Mouse (Mus musculus) brain, embryonic 18.5 days (tissue): ENCODE data around the gene Dync1li1.
"Not testable (repeated sequence)": the region's sequence is repeated elsewhere in the genome, so short reads cannot be mapped to it uniquely, and the experiment has no call there.

Experiments
- DNase-seq: peaks from one replicate; pipeline ENCODE4 v3.0.0-alpha.2; 2012; ENCODE audit warnings: low read depth, low spot score

Dync1li1 gene

GRCm38 (mm10) chr9:114673626-114674025, 15.0 kb upstream of the Dync1li1 start:
- DNase-seq, result no peak

GRCm38 (mm10) chr9:114678576-114678975, 10.0 kb upstream of the Dync1li1 start:
- no peak for DNase-seq

GRCm38 (mm10) chr9:114679944-114680343, 8.6 kb upstream of the Dync1li1 start:
- DNase-seq, result no peak

GRCm38 (mm10) chr9:114680531-114680930, 8.1 kb upstream of the Dync1li1 start:
- no peak for DNase-seq

- DNase-seq, result no peak
Observed at GRCm38 (mm10) chr9:114682193-114682592, 6.4 kb upstream of the Dync1li1 start.

- DNase-seq, result no peak
Observed at GRCm38 (mm10) chr9:114686245-114686644, 2.3 kb upstream of the Dync1li1 start.

- no peak for DNase-seq
Observed at GRCm38 (mm10) chr9:114687639-114688038, 951 bp upstream of the Dync1li1 start.

- no peak for DNase-seq
Observed at GRCm38 (mm10) chr9:114688953-114689407, 390 bp downstream of the Dync1li1 start.

- DNase-seq, result no peak
Observed at GRCm38 (mm10) chr9:114690119-114690601, 1.6 kb downstream of the Dync1li1 start.

- no peak for DNase-seq
Observed at GRCm38 (mm10) chr9:114691112-114691511, 2.5 kb downstream of the Dync1li1 start.

- DNase-seq, result not testable (repeated sequence)
Observed at GRCm38 (mm10) chr9:114695662-114696061, 7.1 kb downstream of the Dync1li1 start.

- no peak for DNase-seq
Observed at GRCm38 (mm10) chr9:114697072-114697471, 8.5 kb downstream of the Dync1li1 start.

GRCm38 (mm10) chr9:114697926-114698325, 9.3 kb downstream of the Dync1li1 start:
- no peak for DNase-seq

- no peak for DNase-seq
Observed at GRCm38 (mm10) chr9:114699262-114699661, 10.7 kb downstream of the Dync1li1 start.

- DNase-seq, result no peak
Observed at GRCm38 (mm10) chr9:114699882-114700665, 11.5 kb downstream of the Dync1li1 start.

- no peak for DNase-seq
Observed at GRCm38 (mm10) chr9:114701031-114701430, 12.4 kb downstream of the Dync1li1 start.

- no peak for DNase-seq
Observed at GRCm38 (mm10) chr9:114701921-114702320, 13.3 kb downstream of the Dync1li1 start.

- no peak for DNase-seq
Observed at GRCm38 (mm10) chr9:114707805-114708204, 19.2 kb downstream of the Dync1li1 start.

- DNase-seq, result no peak
Observed at GRCm38 (mm10) chr9:114710345-114710744, 21.8 kb downstream of the Dync1li1 start.

GRCm38 (mm10) chr9:114713481-114713880, 24.9 kb downstream of the Dync1li1 start:
- no peak for DNase-seq

- DNase-seq, result no peak
Observed at GRCm38 (mm10) chr9:114716677-114717331, 28.2 kb downstream of the Dync1li1 start.

GRCm38 (mm10) chr9:114727315-114727714, 38.7 kb downstream of the Dync1li1 start:
- DNase-seq, result no peak

- not testable (repeated sequence) for DNase-seq
Observed at GRCm38 (mm10) chr9:114728432-114728831, 39.8 kb downstream of the Dync1li1 start.
